Comparison of ENCODE assay signal across 10 mouse cellular contexts in genomic region chr3:104059001-104059622, GRCm38 (mm10).
DNase-seq lines count a peak whose midpoint lies in the region; ATAC-seq lines count a peak whose summit lies in the region.
"Had no signal": no experiment of that assay in that cellular context is flagged by ENCODE, and none has a peak within 500 bp of the region (broad histone marks: within the 10 kb centered on the region; RNA-seq: fewer than 3 reads in every experiment).

No protein-coding gene starts in this region.

- no peak overlapping the region for H3K9ac ChIP-seq in hindbrain, embryonic 14.5 days
- no peak overlapping the region for H3K9ac ChIP-seq in midbrain, embryonic 13.5 days (replicated peaks)

- no peak overlapping the region for H3K4me2 ChIP-seq in hindbrain, embryonic 14.5 days (replicated peaks)
- H3K4me2 ChIP-seq in midbrain, embryonic 13.5 days (replicated peaks) = no peak overlapping the region

- 0 out of 2 replicates have a peak overlapping the region, but pooled peaks have one; percentile 6 for H3K27ac ChIP-seq in hindbrain, embryonic 14.5 days
- H3K27ac ChIP-seq in midbrain, embryonic 13.5 days = peak overlapping the region; percentile 47; the same call in 1 of the 2 replicates

- no peaks in the 10 kb centered on the region for H3K36me3 ChIP-seq in hindbrain, embryonic 14.5 days (replicated peaks; ENCODE audit: control insufficient read depth, insufficient read depth)
- no peaks in the 10 kb centered on the region for H3K36me3 ChIP-seq in midbrain, embryonic 13.5 days
- H3K36me3 ChIP-seq: G1E had no signal

- peak; percentile 5 for DNase-seq in adipocyte (ENCODE audit: low spot score)
- peak; percentile 34 for DNase-seq in embryo, embryonic 10.5 days (ENCODE audit: low spot score)
- DNase-seq in hindbrain, embryonic 14.5 days (ENCODE audit: low spot score) = peak; percentile 30
- no peak for DNase-seq in urinary bladder, postnatal 4 days (ENCODE audit: low spot score in 2 of 2)
- no peak for DNase-seq in kidney, postnatal 10 days
- no peak for DNase-seq in urinary bladder, adult 18-20 months (ENCODE audit: low spot score in 2 of 2)

- H3K4me1 ChIP-seq in hindbrain, embryonic 14.5 days (replicated peaks; ENCODE audit: control insufficient read depth, insufficient read depth, low read length) = no peaks in the 10 kb centered on the region
- H3K4me1 ChIP-seq in midbrain, embryonic 13.5 days (replicated peaks) = 0 out of 2 replicates have a peak, but pooled peaks cover 7% of the 10 kb centered on the region
- H3K4me1 ChIP-seq: megakaryocyte, embryonic 14.5 days had no signal

- no peaks in the 10 kb centered on the region for H3K9me3 ChIP-seq in hindbrain, embryonic 14.5 days (ENCODE audit: control insufficient read depth, low read length)
- H3K9me3 ChIP-seq in midbrain, embryonic 13.5 days = no peaks in the 10 kb centered on the region
- H3K9me3 ChIP-seq: G1E; megakaryocyte, embryonic 14.5 days had no signal

- ATAC-seq in hindbrain, embryonic 14.5 days (ENCODE audit: low FRiP score) = peak; percentile 72; the same call in 1 of the 2 replicates
- ATAC-seq in midbrain, embryonic 13.5 days = peak; percentile 84; the same call in 1 of the 2 replicates
- ATAC-seq in megakaryocyte progenitor cell, adult 5-6 weeks (replicated peaks; ENCODE audit: poor library complexity) = no peak

- WGBS in hindbrain, embryonic 14.5 days = 51% methylated on average over 6 of the region's 6 CpGs
- WGBS in midbrain, embryonic 13.5 days = 49% methylated on average over 6 of the region's 6 CpGs

- H3K27me3 ChIP-seq in hindbrain, embryonic 14.5 days (ENCODE audit: control insufficient read depth, insufficient read depth, low read length) = no peaks in the 10 kb centered on the region
- no peaks in the 10 kb centered on the region for H3K27me3 ChIP-seq in midbrain, embryonic 13.5 days
- H3K27me3 ChIP-seq: megakaryocyte, embryonic 14.5 days had no signal

- no peak overlapping the region for H3K4me3 ChIP-seq in hindbrain, embryonic 14.5 days (replicated peaks; ENCODE audit: low read length)
- H3K4me3 ChIP-seq in midbrain, embryonic 13.5 days (replicated peaks) = no peak overlapping the region
- H3K4me3 ChIP-seq: megakaryocyte, embryonic 14.5 days had no signal

Comparison
In these comparisons a context has a peak if more than half of its experiments do, and no peak if none do; other contexts are left out.
1. DNase-seq: peak in adipocyte (single experiment), embryo, embryonic 10.5 days (single experiment) and hindbrain, embryonic 14.5 days (single experiment); none in urinary bladder, postnatal 4 days (0 of 2), kidney, postnatal 10 days (single experiment) and urinary bladder, adult 18-20 months (0 of 2).